In genomic region chr7:72193304-72193703, GRCm38 (mm10) we compare ENCODE assay signal across 14 mouse cellular contexts.
DNase-seq lines count a peak whose midpoint lies in the region; ATAC-seq and TF ChIP-seq lines count a peak whose summit lies in the region.
"Had no signal": no experiment of that assay in that cellular context is flagged by ENCODE, and none has a peak within 500 bp of the region (broad histone marks: within the 10 kb centered on the region; RNA-seq: fewer than 3 reads in every experiment).

No protein-coding gene starts in this region.

- no peak for TF ChIP-seq POLR2A in CH12.LX (IDR thresholded peaks at IDR 0.05; ENCODE audit: low read depth, low read length)

- no peaks in the 10 kb centered on the region for H3K79me2 ChIP-seq in CH12.LX (replicated peaks; ENCODE audit: control insufficient read depth, extremely low read depth, insufficient read depth, poor library complexity, severe bottlenecking)

- H3K4me2 ChIP-seq in forebrain, postnatal 0 days (ENCODE audit: low read depth): no peak overlapping the region
- no peak overlapping the region for H3K4me2 ChIP-seq in forebrain, embryonic 14.5 days (ENCODE audit: low read length)
- H3K4me2 ChIP-seq in kidney, embryonic 16.5 days (replicated peaks; ENCODE audit: low read depth, low read length): no peak overlapping the region
- H3K4me2 ChIP-seq in CH12.LX (ENCODE audit: insufficient read depth, low read depth, poor library complexity, severe bottlenecking): no peak overlapping the region
- H3K4me2 ChIP-seq: forebrain, embryonic 15.5 days; heart, embryonic 15.5 days; stomach, embryonic 15.5 days had no signal

- H3K9ac ChIP-seq in forebrain, postnatal 0 days: no peak overlapping the region
- no peak overlapping the region for H3K9ac ChIP-seq in forebrain, embryonic 14.5 days (ENCODE audit: low read length)
- no peak overlapping the region for H3K9ac ChIP-seq in kidney, embryonic 16.5 days (replicated peaks; ENCODE audit: low read length)
- H3K9ac ChIP-seq in CH12.LX (ENCODE audit: insufficient read depth, low read depth): no peak overlapping the region
- H3K9ac ChIP-seq: forebrain, embryonic 15.5 days; heart, embryonic 15.5 days; stomach, embryonic 15.5 days had no signal

- H3K27ac ChIP-seq in forebrain, postnatal 0 days (ENCODE audit: low read depth, low read length): no peak overlapping the region
- no peak overlapping the region for H3K27ac ChIP-seq in forebrain, embryonic 14.5 days (ENCODE audit: low read depth, low read length)
- H3K27ac ChIP-seq in kidney, embryonic 16.5 days (ENCODE audit: low read length): no peak overlapping the region
- H3K27ac ChIP-seq in CH12.LX (ENCODE audit: insufficient read depth, low read depth): no peak overlapping the region
- H3K27ac ChIP-seq: forebrain, embryonic 15.5 days; heart, embryonic 15.5 days; stomach, embryonic 15.5 days had no signal

- H3K4me3 ChIP-seq in forebrain, postnatal 0 days (ENCODE audit: low read depth, low read length): no peak overlapping the region
- H3K4me3 ChIP-seq in forebrain, embryonic 14.5 days (ENCODE audit: low read depth, low read length): no peak overlapping the region
- no peak overlapping the region for H3K4me3 ChIP-seq in kidney, embryonic 16.5 days (ENCODE audit: low read length)
- no peak overlapping the region for H3K4me3 ChIP-seq in CH12.LX (replicated peaks in 1 of 3; ENCODE audit: low read depth in 2 of 3, low read length in 2 of 3, poor library complexity in 1 of 3)
- H3K4me3 ChIP-seq: forebrain, embryonic 15.5 days; heart, embryonic 15.5 days; megakaryocyte, embryonic 14.5 days; myocyte; stomach, embryonic 15.5 days had no signal

- peak; percentile 13 for TF ChIP-seq RAD21 in CH12.LX (IDR thresholded peaks at IDR 0.05; ENCODE audit: low read depth, low read length)

- 70% methylated on average over 1 of the region's 1 CpGs for WGBS in forebrain, postnatal 0 days
- 58% methylated on average over 1 of the region's 1 CpGs for WGBS in forebrain, embryonic 14.5 days
- 79% methylated on average over 1 of the region's 1 CpGs for WGBS in kidney, embryonic 16.5 days

- H3K9me3 ChIP-seq in forebrain, postnatal 0 days (ENCODE audit: low read length): no peaks in the 10 kb centered on the region
- H3K9me3 ChIP-seq in forebrain, embryonic 14.5 days (replicated peaks; ENCODE audit: control insufficient read depth, low read length): no peaks in the 10 kb centered on the region
- no peaks in the 10 kb centered on the region for H3K9me3 ChIP-seq in kidney, embryonic 16.5 days (ENCODE audit: low read length)
- H3K9me3 ChIP-seq in CH12.LX (replicated peaks; ENCODE audit: low read length): no peaks in the 10 kb centered on the region
- H3K9me3 ChIP-seq: forebrain, embryonic 15.5 days; heart, embryonic 15.5 days; megakaryocyte, embryonic 14.5 days; stomach, embryonic 15.5 days had no signal

- no peak for ATAC-seq in forebrain, postnatal 0 days
- no peak for ATAC-seq in forebrain, embryonic 14.5 days
- 0 out of 2 replicates have a peak, but pooled peaks have one; percentile 49 for ATAC-seq in kidney, embryonic 16.5 days (ENCODE audit: low FRiP score, low TSS enrichment)
- ATAC-seq: forebrain, embryonic 15.5 days had no signal

- no peaks in the 10 kb centered on the region for H3K27me3 ChIP-seq in forebrain, postnatal 0 days (ENCODE audit: insufficient read depth, low read length)
- H3K27me3 ChIP-seq in forebrain, embryonic 14.5 days (replicated peaks; ENCODE audit: control insufficient read depth, insufficient read depth, low read length): no peaks in the 10 kb centered on the region
- H3K27me3 ChIP-seq in kidney, embryonic 16.5 days (ENCODE audit: insufficient read depth, low read length): no peaks in the 10 kb centered on the region
- H3K27me3 ChIP-seq in CH12.LX (replicated peaks): no peaks in the 10 kb centered on the region
- H3K27me3 ChIP-seq: forebrain, embryonic 15.5 days; heart, embryonic 15.5 days; megakaryocyte, embryonic 14.5 days; stomach, embryonic 15.5 days had no signal

- TF ChIP-seq CTCF in forebrain, postnatal 0 days (IDR thresholded peaks at IDR 0.05; ENCODE audit: low read depth): peak; percentile 20; the same call in 1 of the 2 replicates
- TF ChIP-seq CTCF in CH12.LX (conservative IDR thresholded peaks at IDR 0.05 in 1 of 2, IDR thresholded peaks at IDR 0.05 in 1 of 2; ENCODE audit: low read depth in 2 of 2, low read length in 2 of 2): no peak

- dilution Hi-C loops in CH12.LX (cut with MboI; ENCODE audit: extremely low pct_ligation_motif_present, extremely low pct_unique_long_range_greater_than_20kb, low sequenced_read_pairs): no loop called here

- H3K4me1 ChIP-seq in forebrain, postnatal 0 days (ENCODE audit: insufficient read depth): no peaks in the 10 kb centered on the region
- no peaks in the 10 kb centered on the region for H3K4me1 ChIP-seq in forebrain, embryonic 14.5 days (ENCODE audit: control insufficient read depth, insufficient read depth, low read length)
- H3K4me1 ChIP-seq in kidney, embryonic 16.5 days (ENCODE audit: insufficient read depth, low read length): no peaks in the 10 kb centered on the region
- H3K4me1 ChIP-seq in CH12.LX (ENCODE audit: control insufficient read depth in 1 of 2, insufficient read depth in 2 of 2): no peaks in the 10 kb centered on the region
- H3K4me1 ChIP-seq: forebrain, embryonic 15.5 days; heart, embryonic 15.5 days; megakaryocyte, embryonic 14.5 days; stomach, embryonic 15.5 days had no signal

- no peaks in the 10 kb centered on the region for H3K36me3 ChIP-seq in forebrain, postnatal 0 days (ENCODE audit: insufficient read depth)
- no peaks in the 10 kb centered on the region for H3K36me3 ChIP-seq in forebrain, embryonic 14.5 days (ENCODE audit: control insufficient read depth, insufficient read depth, low read length)
- H3K36me3 ChIP-seq in kidney, embryonic 16.5 days (ENCODE audit: insufficient read depth, low read length): no peaks in the 10 kb centered on the region
- H3K36me3 ChIP-seq in CH12.LX (replicated peaks in 1 of 2; ENCODE audit: control insufficient read depth in 1 of 2, insufficient read depth in 1 of 2, low read length in 1 of 2): no peaks in the 10 kb centered on the region
- H3K36me3 ChIP-seq: forebrain, embryonic 15.5 days; heart, embryonic 15.5 days; stomach, embryonic 15.5 days had no signal

- no peak for DNase-seq in forebrain, postnatal 0 days
- no peak for DNase-seq in forebrain, embryonic 14.5 days (ENCODE audit: low spot score)
- no peak for DNase-seq in kidney, adult 11 months
- no peak for DNase-seq in CH12.LX (ENCODE audit: extremely low read depth)
- DNase-seq in embryo, embryonic 9.5 days (ENCODE audit: extremely low spot score): peak; percentile 18
- no peak for DNase-seq in cerebellum, postnatal 25 days
- no peak for DNase-seq in spleen, postnatal 10 days (ENCODE audit: low spot score in 2 of 2)
- DNase-seq: kidney, adult 18-20 months had no signal

- in situ Hi-C loops in CH12.LX (cut with MboI; ENCODE audit: low pct_ligation_motif_present, low pct_unique_long_range_greater_than_20kb, low sequenced_read_pairs): no loop called here

- no peak for TF ChIP-seq EP300 in CH12.LX (IDR thresholded peaks at IDR 0.05; ENCODE audit: low read length)

TF ChIP-seq in CH12.LX, 34 proteins besides CTCF, POLR2A, EP300 and RAD21:
- TF ChIP-seq RCOR1 (conservative IDR thresholded peaks at IDR 0.05; ENCODE audit: low read depth, low read length): no peak
- no peak for TF ChIP-seq CHD1 (IDR thresholded peaks at IDR 0.05; ENCODE audit: low read depth, low read length)
- TF ChIP-seq USF2 (conservative IDR thresholded peaks at IDR 0.05; ENCODE audit: low read depth, low read length): no peak
